Mouse (Mus musculus): ENCODE measurements around the gene Glul. TPM values are rescaled to one million over a fixed set of nuclear protein-coding genes. Genes with fewer than 3 reads are reported as not detected.

The Glul gene
- total RNA-seq, 2 experiments from 2014 or later: 295 to 614 TPM

- DNase-seq (ENCODE audit: low spot score): no peak
These were observed 9.6 kb downstream of the Glul start for GRCm38 (mm10) chr1:153909213-153909962.

- DNase-seq (ENCODE audit: low spot score): no peak
These were observed 10.2 kb downstream of the Glul start for GRCm38 (mm10) chr1:153909963-153910291.

- no peak for DNase-seq (ENCODE audit: low spot score)
These were observed 10.7 kb downstream of the Glul start for GRCm38 (mm10) chr1:153910423-153910822.

GRCm38 (mm10) chr1:153911276-153911795 is 11.6 kb downstream of the Glul start:
- no peak for DNase-seq (ENCODE audit: low spot score)

- DNase-seq (ENCODE audit: low spot score): no peak
These were observed 14.1 kb downstream of the Glul start for GRCm38 (mm10) chr1:153913869-153914268.

GRCm38 (mm10) chr1:153918521-153919206 is 18.9 kb downstream of the Glul start:
- no peak for DNase-seq (ENCODE audit: low spot score)

- no peak for DNase-seq (ENCODE audit: low spot score)
These were observed 21.9 kb downstream of the Glul start for GRCm38 (mm10) chr1:153921642-153922041.

GRCm38 (mm10) chr1:153922571-153923021 is 22.9 kb downstream of the Glul start:
- peak; percentile 88 for DNase-seq (ENCODE audit: low spot score)

GRCm38 (mm10) chr1:153924395-153925385 is 24.9 kb downstream of the Glul start:
- no peak for DNase-seq (ENCODE audit: low spot score)

GRCm38 (mm10) chr1:153930431-153930830 is 30.7 kb downstream of the Glul start:
- no peak for DNase-seq (ENCODE audit: low spot score)

- no peak for DNase-seq (ENCODE audit: low spot score)
These were observed 34.0 kb downstream of the Glul start for GRCm38 (mm10) chr1:153933772-153934171.

GRCm38 (mm10) chr1:153935844-153936380 is 36.2 kb downstream of the Glul start:
- no peak for DNase-seq (ENCODE audit: low spot score)

- no peak for DNase-seq (ENCODE audit: low spot score)
These were observed 37.3 kb downstream of the Glul start for GRCm38 (mm10) chr1:153937025-153937424.

GRCm38 (mm10) chr1:153940986-153941385 is 41.2 kb downstream of the Glul start:
- DNase-seq (ENCODE audit: low spot score): no peak

- peak; percentile 27 for DNase-seq (ENCODE audit: low spot score)
These were observed 45.4 kb downstream of the Glul start for GRCm38 (mm10) chr1:153945181-153945580.

- DNase-seq (ENCODE audit: low spot score): no peak
These were observed 47.2 kb downstream of the Glul start for GRCm38 (mm10) chr1:153946971-153947370.

- DNase-seq (ENCODE audit: low spot score): no peak
These were observed 48.1 kb downstream of the Glul start for GRCm38 (mm10) chr1:153947837-153948236.

GRCm38 (mm10) chr1:153953232-153953631 is 53.5 kb downstream of the Glul start:
- no peak for DNase-seq (ENCODE audit: low spot score)

- DNase-seq (ENCODE audit: low spot score): no peak
These were observed 54.1 kb downstream of the Glul start for GRCm38 (mm10) chr1:153953797-153954196.

GRCm38 (mm10) chr1:153957850-153958249 is 58.1 kb downstream of the Glul start:
- DNase-seq (ENCODE audit: low spot score): no peak
